ENCODE assay signal across 8 mouse cellular contexts in genomic region chr2:181188681-181189080, GRCm38 (mm10). TPM values are rescaled to one million over a fixed set of nuclear protein-coding genes. Genes with fewer than 3 reads are reported as not detected.
DNase-seq lines count a peak whose midpoint lies in the region; ATAC-seq and TF ChIP-seq lines count a peak whose summit lies in the region.

No protein-coding gene starts in this region.

- H3K4me3 ChIP-seq in C2C12 (ENCODE audit: insufficient read depth, poor library complexity, severe bottlenecking): no peak overlapping the region
- no peak overlapping the region; the same call in 1 of the 2 replicates for H3K4me3 ChIP-seq in heart, embryonic 11.5 days (ENCODE audit: low read depth, low read length)
- H3K4me3 ChIP-seq in limb, embryonic 12.5 days (replicated peaks): peak overlapping the region; percentile 69
- H3K4me3 ChIP-seq in midbrain, postnatal 0 days (ENCODE audit: low read depth, low read length): 0 out of 2 replicates have a peak overlapping the region, but pooled peaks have one; percentile 8

- no peak for ATAC-seq in heart, embryonic 11.5 days (replicated peaks; ENCODE audit: insufficient number of reproducible peaks, low FRiP score, low TSS enrichment)
- ATAC-seq in limb, embryonic 12.5 days (ENCODE audit: insufficient number of reproducible peaks, insufficient read depth, low FRiP score, low TSS enrichment, low read depth): no peak
- no peak for ATAC-seq in midbrain, postnatal 0 days (ENCODE audit: low FRiP score)

- no peaks in the 10 kb centered on the region for H3K9me3 ChIP-seq in heart, embryonic 11.5 days (replicated peaks; ENCODE audit: control insufficient read depth, low read length)
- no peaks in the 10 kb centered on the region for H3K9me3 ChIP-seq in limb, embryonic 12.5 days
- H3K9me3 ChIP-seq in midbrain, postnatal 0 days (ENCODE audit: low read length): no peaks in the 10 kb centered on the region

- peaks cover 15% of the 10 kb centered on the region for H3K36me3 ChIP-seq in C2C12 (ENCODE audit: control insufficient read depth, insufficient read depth)
- H3K36me3 ChIP-seq in heart, embryonic 11.5 days (ENCODE audit: control insufficient read depth, insufficient read depth, low read length): no peaks in the 10 kb centered on the region
- peaks cover 13% of the 10 kb centered on the region for H3K36me3 ChIP-seq in limb, embryonic 12.5 days
- H3K36me3 ChIP-seq in midbrain, postnatal 0 days (ENCODE audit: insufficient read depth, low read length): 0 out of 2 replicates have a peak, but pooled peaks cover 3% of the 10 kb centered on the region

- no peak overlapping the region for H3K9ac ChIP-seq in heart, embryonic 11.5 days (ENCODE audit: low read depth, low read length)
- no peak overlapping the region; the same call in 1 of the 2 replicates for H3K9ac ChIP-seq in limb, embryonic 12.5 days (replicated peaks)
- no peak overlapping the region for H3K9ac ChIP-seq in midbrain, postnatal 0 days (replicated peaks; ENCODE audit: low read length, poor library complexity, severe bottlenecking)

- H3ac ChIP-seq in C2C12 (ENCODE audit: control insufficient read depth, insufficient read length, low read depth): peak overlapping the region; percentile 23

- H3K79me3 ChIP-seq in C2C12 (ENCODE audit: low read depth): no peaks in the 10 kb centered on the region

- H3K79me2 ChIP-seq in C2C12 (ENCODE audit: control insufficient read depth, insufficient read depth): peaks cover 5% of the 10 kb centered on the region

- H3K4me1 ChIP-seq in heart, embryonic 11.5 days (ENCODE audit: control insufficient read depth, insufficient read depth, low read length): peaks cover 5% of the 10 kb centered on the region
- H3K4me1 ChIP-seq in limb, embryonic 12.5 days (replicated peaks): peaks cover 7% of the 10 kb centered on the region
- peaks cover 6% of the 10 kb centered on the region for H3K4me1 ChIP-seq in midbrain, postnatal 0 days (ENCODE audit: insufficient read depth, low read length)

- peak; percentile 87 for DNase-seq in ZHBTc4 (ENCODE audit: low read depth, low spot score)
- DNase-seq in midbrain, postnatal 0 days (ENCODE audit: low spot score): no peak
- DNase-seq in yolk sac, embryonic 10.5 days (ENCODE audit: low spot score): peak; percentile 62
- no peak for DNase-seq in frontal cortex, postnatal 10 days (ENCODE audit: low spot score in 2 of 2)
- no peak for DNase-seq in right cerebral cortex, postnatal 36 days (ENCODE audit: low spot score in 2 of 2)

- H3K27me3 ChIP-seq in C2C12 (ENCODE audit: control insufficient read depth, insufficient read depth, insufficient read length): no peaks in the 10 kb centered on the region
- H3K27me3 ChIP-seq in heart, embryonic 11.5 days (ENCODE audit: control insufficient read depth, insufficient read depth, low read length): no peaks in the 10 kb centered on the region
- H3K27me3 ChIP-seq in limb, embryonic 12.5 days: no peaks in the 10 kb centered on the region
- no peaks in the 10 kb centered on the region for H3K27me3 ChIP-seq in midbrain, postnatal 0 days (ENCODE audit: insufficient read depth, low read length)

- H3K27ac ChIP-seq in heart, embryonic 11.5 days (ENCODE audit: low read depth, low read length): no peak overlapping the region
- H3K27ac ChIP-seq in limb, embryonic 12.5 days: peak overlapping the region; percentile 69
- no peak overlapping the region for H3K27ac ChIP-seq in midbrain, postnatal 0 days (ENCODE audit: low read depth, low read length)

- WGBS in heart, embryonic 11.5 days (ENCODE audit: insufficient replicate concordance): 68% methylated on average over 2 of the region's 2 CpGs
- 31% methylated on average over 2 of the region's 2 CpGs for WGBS in limb, embryonic 12.5 days
- WGBS in midbrain, postnatal 0 days: 81% methylated on average over 2 of the region's 2 CpGs

- peak overlapping the region; percentile 72 for H3K4me2 ChIP-seq in heart, embryonic 11.5 days
- peak overlapping the region; percentile 69 for H3K4me2 ChIP-seq in limb, embryonic 12.5 days
- H3K4me2 ChIP-seq in midbrain, postnatal 0 days (ENCODE audit: low read depth, low read length, poor library complexity, severe bottlenecking): peak overlapping the region; percentile 67

- TF ChIP-seq CTCF in C2C12 (IDR thresholded peaks at IDR 0.05; ENCODE audit: control insufficient read depth, insufficient read depth, insufficient read length): no peak
- TF ChIP-seq CTCF in midbrain, postnatal 0 days (IDR thresholded peaks at IDR 0.05): no peak

TF ChIP-seq in C2C12, 6 proteins besides CTCF, POLR2A, EP300 and RAD21:
- TF ChIP-seq FOSL1 (IDR thresholded peaks at IDR 0.05; ENCODE audit: insufficient read depth, low read length, poor library complexity, severe bottlenecking) (no peak), USF1 (IDR thresholded peaks at IDR 0.05; ENCODE audit: low read depth) (no peak), CEBPB (IDR thresholded peaks at IDR 0.05; ENCODE audit: low read depth) (no peak), MAX (IDR thresholded peaks at IDR 0.05) (no peak), MYOG (IDR thresholded peaks at IDR 0.05; ENCODE audit: control insufficient read depth, extremely low read depth, insufficient read length) (no peak), MYOD1 (IDR thresholded peaks at IDR 0.05; ENCODE audit: control insufficient read depth, insufficient read length, low read depth) (no peak)

RNA-seq across cellular contexts. Expression of gene Ppdpf, which starts 1.6 kb away (rescaled TPM):
- 43.4 TPM for polyA plus RNA-seq in C2C12 (2012; fragmentation: generic; extraction: Trizol)
- polyA plus RNA-seq in heart, embryonic 11.5 days (2014; fragmentation: Nextera tagmentation; extraction: Ambion mirVana): 187 and 214 TPM in 2 replicates
- 424 and 433 TPM in 2 replicates for polyA plus RNA-seq in limb, embryonic 12.5 days (2016; fragmentation: Nextera tagmentation; extraction: Ambion mirVana)
- 268 and 323 TPM in 2 replicates for total RNA-seq in midbrain, postnatal 0 days (2014; rRNA removed)
- polyA plus RNA-seq in midbrain, postnatal 0 days (2015; fragmentation: Nextera tagmentation; extraction: Ambion mirVana): 365 and 367 TPM in 2 replicates

RNA-seq across cellular contexts. Expression of gene Ptk6, which starts 13.9 kb away (rescaled TPM):
- polyA plus RNA-seq in C2C12 (2012; fragmentation: generic; extraction: Trizol): not detected
- not detected in 2 replicates for polyA plus RNA-seq in heart, embryonic 11.5 days (2014; fragmentation: Nextera tagmentation; extraction: Ambion mirVana)
- polyA plus RNA-seq in limb, embryonic 12.5 days (2016; fragmentation: Nextera tagmentation; extraction: Ambion mirVana): not detected in 2 replicates
- 0.09 TPM in 1 of 2 replicates, not detected in the other for total RNA-seq in midbrain, postnatal 0 days (2014; rRNA removed)
- not detected in 2 replicates for polyA plus RNA-seq in midbrain, postnatal 0 days (2015; fragmentation: Nextera tagmentation; extraction: Ambion mirVana)

RNA-seq across cellular contexts. Expression of gene Srms, which starts 24.3 kb away (rescaled TPM):
- polyA plus RNA-seq in C2C12 (2012; fragmentation: generic; extraction: Trizol): not detected
- 0.29 TPM in 1 of 2 replicates, not detected in the other for polyA plus RNA-seq in heart, embryonic 11.5 days (2014; fragmentation: Nextera tagmentation; extraction: Ambion mirVana)
- polyA plus RNA-seq in limb, embryonic 12.5 days (2016; fragmentation: Nextera tagmentation; extraction: Ambion mirVana): 0.25 and 0.45 TPM in 2 replicates
- 0.11 TPM in 1 of 2 replicates, not detected in the other for total RNA-seq in midbrain, postnatal 0 days (2014; rRNA removed)
- 0.10 and 0.21 TPM in 2 replicates for polyA plus RNA-seq in midbrain, postnatal 0 days (2015; fragmentation: Nextera tagmentation; extraction: Ambion mirVana)

RNA-seq across cellular contexts. Expression of gene Fndc11, which starts 31.1 kb away (rescaled TPM):
- not detected for polyA plus RNA-seq in C2C12 (2012; fragmentation: generic; extraction: Trizol)
- polyA plus RNA-seq in heart, embryonic 11.5 days (2014; fragmentation: Nextera tagmentation; extraction: Ambion mirVana): 0.13 TPM in 1 of 2 replicates, not detected in the other
- polyA plus RNA-seq in limb, embryonic 12.5 days (2016; fragmentation: Nextera tagmentation; extraction: Ambion mirVana): 0.41 and 0.59 TPM in 2 replicates
- 0.55 TPM in 1 of 2 replicates, not detected in the other for total RNA-seq in midbrain, postnatal 0 days (2014; rRNA removed)
- polyA plus RNA-seq in midbrain, postnatal 0 days (2015; fragmentation: Nextera tagmentation; extraction: Ambion mirVana): 0.26 and 0.48 TPM in 2 replicates

RNA-seq across cellular contexts. Expression of gene Eef1a2, which starts 31.9 kb away (rescaled TPM):
- polyA plus RNA-seq in C2C12 (2012; fragmentation: generic; extraction: Trizol): 0.02 TPM
- polyA plus RNA-seq in heart, embryonic 11.5 days (2014; fragmentation: Nextera tagmentation; extraction: Ambion mirVana): 4.6 and 5.7 TPM in 2 replicates
- 0.10 TPM in 1 of 2 replicates, not detected in the other for polyA plus RNA-seq in limb, embryonic 12.5 days (2016; fragmentation: Nextera tagmentation; extraction: Ambion mirVana)
- 321 and 367 TPM in 2 replicates for total RNA-seq in midbrain, postnatal 0 days (2014; rRNA removed)
- polyA plus RNA-seq in midbrain, postnatal 0 days (2015; fragmentation: Nextera tagmentation; extraction: Ambion mirVana): 23.1 and 23.3 TPM in 2 replicates

Comparison
In these comparisons a context has a peak if more than half of its experiments do, and no peak if none do; other contexts are left out.
1. H3K4me3 ChIP-seq: peak in limb, embryonic 12.5 days (single experiment) and midbrain, postnatal 0 days (single experiment); none in C2C12 (single experiment) and heart, embryonic 11.5 days (single experiment).
2. DNase-seq: peak in ZHBTc4 (single experiment) and yolk sac, embryonic 10.5 days (single experiment); none in midbrain, postnatal 0 days (single experiment), frontal cortex, postnatal 10 days (0 of 2) and right cerebral cortex, postnatal 36 days (0 of 2).
3. Peak in every context shown above with its lines, with median percentiles within 50 percentile points of each other: H3K4me2 ChIP-seq.